Mouse (Mus musculus) heart, postnatal 0 days (tissue): ENCODE data around the gene Fam107a.

Source experiments
- CTCF ChIP-seq: IDR thresholded peaks from 2 replicates; pipeline ENCODE4 v1.5.1; 2016; ENCODE audit warnings: antibody characterized with exemption, control low read depth, low read depth
- EP300 ChIP-seq: IDR thresholded peaks from 2 replicates; pipeline ENCODE4 v1.6.1; 2016; ENCODE audit warnings: antibody characterized with exemption, low read depth

DNA sequence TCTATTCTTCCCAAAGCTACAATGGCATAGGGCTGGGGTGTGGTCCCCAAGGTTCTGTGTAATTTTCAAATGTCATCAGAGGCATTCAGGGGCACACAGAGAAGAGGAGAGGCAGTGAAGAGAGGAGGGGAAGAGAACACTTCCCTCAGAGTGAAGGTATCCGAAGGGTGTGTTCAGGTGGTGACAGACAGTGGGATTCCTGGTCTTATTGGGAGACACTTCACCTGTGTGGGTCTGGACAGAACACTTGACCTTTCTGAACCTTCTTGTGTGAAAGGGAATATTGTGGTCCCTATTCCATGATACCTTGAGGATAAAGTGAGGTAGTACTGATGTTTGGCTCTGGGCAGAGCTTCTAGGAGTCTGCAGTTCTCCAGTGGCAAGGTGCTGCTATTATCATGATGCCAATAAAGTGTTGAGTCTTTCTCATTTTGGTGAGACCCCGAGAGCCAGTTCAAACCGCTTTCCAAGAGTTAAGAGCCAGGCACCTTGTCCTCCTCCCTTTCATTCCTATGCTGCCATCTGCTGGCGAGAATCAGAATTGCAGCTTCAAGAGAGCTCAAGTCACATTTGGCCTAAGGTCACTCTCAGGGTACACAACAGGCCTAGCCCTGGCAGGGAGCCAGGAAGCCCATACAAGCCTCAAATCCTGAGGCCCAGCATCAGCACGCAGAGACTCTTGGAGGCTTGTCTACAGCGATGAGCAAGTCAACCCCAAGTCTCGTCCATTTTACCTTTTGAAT is 28.6 kb upstream of the Fam107a start:
- TF ChIP-seq EP300 (no peak), CTCF (peak; percentile 99)
